Mouse (Mus musculus): ENCODE data around the gene Cnga2. TPM values are rescaled to one million over a fixed set of nuclear protein-coding genes. Genes with fewer than 3 reads are reported as not detected.
A peak's percentile ranks its signal among the peaks of the same experiment; 100 is the strongest.

The Cnga2 gene
- polyA plus RNA-seq, 1 experiment, result not detected

- no peak overlapping the region for H3K4me3 ChIP-seq (ENCODE audit: insufficient read depth, poor library complexity, severe bottlenecking)
- H3K36me3 ChIP-seq (ENCODE audit: control insufficient read depth, insufficient read depth), result no peaks in the 10 kb centered on the region
- no peaks in the 10 kb centered on the region for H3K27me3 ChIP-seq (ENCODE audit: control insufficient read depth, insufficient read depth, insufficient read length)
- no peaks in the 10 kb centered on the region for H3K79me2 ChIP-seq (ENCODE audit: control insufficient read depth, insufficient read depth)
- TF ChIP-seq MYOG (IDR thresholded peaks at IDR 0.05; ENCODE audit: control insufficient read depth, extremely low read depth, insufficient read length) (no peak), CEBPB (IDR thresholded peaks at IDR 0.05; ENCODE audit: low read depth) (no peak), MAX (IDR thresholded peaks at IDR 0.05) (no peak), MYOD1 (IDR thresholded peaks at IDR 0.05; ENCODE audit: control insufficient read depth, insufficient read length, low read depth) (no peak), USF1 (IDR thresholded peaks at IDR 0.05; ENCODE audit: low read depth) (no peak), FOSL1 (IDR thresholded peaks at IDR 0.05; ENCODE audit: insufficient read depth, low read length, poor library complexity, severe bottlenecking) (no peak), CTCF (IDR thresholded peaks at IDR 0.05; ENCODE audit: control insufficient read depth, insufficient read depth, insufficient read length) (no peak)
- H3K79me3 ChIP-seq (ENCODE audit: low read depth), result no peaks in the 10 kb centered on the region
- H3ac ChIP-seq (ENCODE audit: control insufficient read depth, insufficient read length, low read depth), result no peak overlapping the region
Observed at GRCm38 (mm10) chrX:72012804-72013203, 21.2 kb downstream of the Cnga2 start.

- H3K36me3 ChIP-seq (ENCODE audit: control insufficient read depth, insufficient read depth), result no peaks in the 10 kb centered on the region
- TF ChIP-seq CTCF (IDR thresholded peaks at IDR 0.05; ENCODE audit: control insufficient read depth, insufficient read depth, insufficient read length) (no peak), MYOD1 (IDR thresholded peaks at IDR 0.05; ENCODE audit: control insufficient read depth, insufficient read length, low read depth) (no peak), USF1 (IDR thresholded peaks at IDR 0.05; ENCODE audit: low read depth) (no peak), CEBPB (IDR thresholded peaks at IDR 0.05; ENCODE audit: low read depth) (no peak), FOSL1 (IDR thresholded peaks at IDR 0.05; ENCODE audit: insufficient read depth, low read length, poor library complexity, severe bottlenecking) (no peak), MYOG (IDR thresholded peaks at IDR 0.05; ENCODE audit: control insufficient read depth, extremely low read depth, insufficient read length) (no peak)
- no peak overlapping the region for H3ac ChIP-seq (ENCODE audit: control insufficient read depth, insufficient read length, low read depth)
- no peaks in the 10 kb centered on the region for H3K27me3 ChIP-seq (ENCODE audit: control insufficient read depth, insufficient read depth, insufficient read length)
- H3K79me2 ChIP-seq (ENCODE audit: control insufficient read depth, insufficient read depth), result no peaks in the 10 kb centered on the region
- H3K4me3 ChIP-seq (ENCODE audit: insufficient read depth, poor library complexity, severe bottlenecking), result no peak overlapping the region
- no peaks in the 10 kb centered on the region for H3K79me3 ChIP-seq (ENCODE audit: low read depth)
Observed at GRCm38 (mm10) chrX:72022241-72022640, 30.6 kb downstream of the Cnga2 start.

GRCm38 (mm10) chrX:72022750-72023398 is 31.2 kb downstream of the Cnga2 start:
- H3ac ChIP-seq (ENCODE audit: control insufficient read depth, insufficient read length, low read depth), result no peak overlapping the region
- H3K4me3 ChIP-seq (ENCODE audit: insufficient read depth, poor library complexity, severe bottlenecking), result no peak overlapping the region
- TF ChIP-seq CTCF (IDR thresholded peaks at IDR 0.05; ENCODE audit: control insufficient read depth, insufficient read depth, insufficient read length) (peak; percentile 4), FOSL1 (IDR thresholded peaks at IDR 0.05; ENCODE audit: insufficient read depth, low read length, poor library complexity, severe bottlenecking) (no peak)
- H3K27me3 ChIP-seq (ENCODE audit: control insufficient read depth, insufficient read depth, insufficient read length), result no peaks in the 10 kb centered on the region
- H3K36me3 ChIP-seq (ENCODE audit: control insufficient read depth, insufficient read depth), result no peaks in the 10 kb centered on the region
- no peaks in the 10 kb centered on the region for H3K79me3 ChIP-seq (ENCODE audit: low read depth)
- H3K79me2 ChIP-seq (ENCODE audit: control insufficient read depth, insufficient read depth), result no peaks in the 10 kb centered on the region

- TF ChIP-seq FOSL1 (IDR thresholded peaks at IDR 0.05; ENCODE audit: insufficient read depth, low read length, poor library complexity, severe bottlenecking) (no peak), CEBPB (IDR thresholded peaks at IDR 0.05; ENCODE audit: low read depth) (no peak), USF1 (IDR thresholded peaks at IDR 0.05; ENCODE audit: low read depth) (no peak), MAX (IDR thresholded peaks at IDR 0.05) (no peak), CTCF (IDR thresholded peaks at IDR 0.05; ENCODE audit: control insufficient read depth, insufficient read depth, insufficient read length) (no peak), MYOG (IDR thresholded peaks at IDR 0.05; ENCODE audit: control insufficient read depth, extremely low read depth, insufficient read length) (no peak), MYOD1 (IDR thresholded peaks at IDR 0.05; ENCODE audit: control insufficient read depth, insufficient read length, low read depth) (no peak)
- Histone ChIP-seq H3K79me2 (ENCODE audit: control insufficient read depth, insufficient read depth) (no peaks in the 10 kb centered on the region), H3K4me3 (ENCODE audit: insufficient read depth, poor library complexity, severe bottlenecking) (no peak overlapping the region), H3ac (ENCODE audit: control insufficient read depth, insufficient read length, low read depth) (no peak overlapping the region), H3K79me3 (ENCODE audit: low read depth) (no peaks in the 10 kb centered on the region), H3K27me3 (ENCODE audit: control insufficient read depth, insufficient read depth, insufficient read length) (no peaks in the 10 kb centered on the region), H3K36me3 (ENCODE audit: control insufficient read depth, insufficient read depth) (no peaks in the 10 kb centered on the region)
Observed at GRCm38 (mm10) chrX:72023542-72023941, 31.9 kb downstream of the Cnga2 start.

DNA sequence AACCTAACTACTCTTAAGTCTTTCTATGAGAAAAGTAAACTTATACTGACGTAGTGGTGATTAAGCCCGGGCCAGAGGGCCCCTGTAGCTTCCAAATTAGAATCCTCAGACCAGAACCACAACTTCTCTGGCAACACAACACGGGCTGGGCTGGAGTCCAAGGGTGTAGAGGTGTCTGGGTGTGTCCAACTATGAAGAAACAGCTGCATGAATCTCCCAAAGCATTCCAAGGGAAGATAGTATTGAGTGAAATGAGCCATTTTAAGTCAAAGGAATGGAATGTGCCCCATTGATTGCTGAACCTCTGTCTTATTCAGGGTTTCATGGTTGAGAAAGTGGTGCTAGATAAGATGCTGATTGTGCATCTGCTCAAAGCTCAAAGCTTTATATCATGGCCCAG is 52.4 kb downstream of the Cnga2 start:
- Histone ChIP-seq H3K36me3 (ENCODE audit: control insufficient read depth, insufficient read depth) (no peaks in the 10 kb centered on the region), H3K4me3 (ENCODE audit: insufficient read depth, poor library complexity, severe bottlenecking) (no peak overlapping the region), H3K27me3 (ENCODE audit: control insufficient read depth, insufficient read depth, insufficient read length) (no peaks in the 10 kb centered on the region), H3ac (ENCODE audit: control insufficient read depth, insufficient read length, low read depth) (no peak overlapping the region), H3K79me2 (ENCODE audit: control insufficient read depth, insufficient read depth) (no peaks in the 10 kb centered on the region), H3K79me3 (ENCODE audit: low read depth) (no peaks in the 10 kb centered on the region)
- no peak for TF ChIP-seq CTCF (IDR thresholded peaks at IDR 0.05; ENCODE audit: control insufficient read depth, insufficient read depth, insufficient read length)
- TF ChIP-seq CEBPB (IDR thresholded peaks at IDR 0.05; ENCODE audit: low read depth), result peak; percentile 57
- no peak for TF ChIP-seq FOSL1 (IDR thresholded peaks at IDR 0.05; ENCODE audit: insufficient read depth, low read length, poor library complexity, severe bottlenecking)
- peak; percentile 61 for TF ChIP-seq MYOD1 (IDR thresholded peaks at IDR 0.05; ENCODE audit: control insufficient read depth, insufficient read length, low read depth)
- peak; percentile 19 for TF ChIP-seq MAX (IDR thresholded peaks at IDR 0.05)
- no peak for TF ChIP-seq USF1 (IDR thresholded peaks at IDR 0.05; ENCODE audit: low read depth)
- TF ChIP-seq MYOG (IDR thresholded peaks at IDR 0.05; ENCODE audit: control insufficient read depth, extremely low read depth, insufficient read length), result no peak

GRCm38 (mm10) chrX:72047918-72048317 is 56.3 kb downstream of the Cnga2 start:
- TF ChIP-seq MAX (IDR thresholded peaks at IDR 0.05) (no peak), FOSL1 (IDR thresholded peaks at IDR 0.05; ENCODE audit: insufficient read depth, low read length, poor library complexity, severe bottlenecking) (no peak), CEBPB (IDR thresholded peaks at IDR 0.05; ENCODE audit: low read depth) (no peak)
- no peaks in the 10 kb centered on the region for H3K27me3 ChIP-seq (ENCODE audit: control insufficient read depth, insufficient read depth, insufficient read length)
- H3K79me3 ChIP-seq (ENCODE audit: low read depth), result no peaks in the 10 kb centered on the region
- H3K36me3 ChIP-seq (ENCODE audit: control insufficient read depth, insufficient read depth), result no peaks in the 10 kb centered on the region
- H3ac ChIP-seq (ENCODE audit: control insufficient read depth, insufficient read length, low read depth), result no peak overlapping the region
- H3K4me3 ChIP-seq (ENCODE audit: insufficient read depth, poor library complexity, severe bottlenecking), result no peak overlapping the region
- no peaks in the 10 kb centered on the region for H3K79me2 ChIP-seq (ENCODE audit: control insufficient read depth, insufficient read depth)

Other genes starting within 250 kb of the Cnga2 start
- gene Vma21, start 175.9 kb upstream of the Cnga2 start, polyA plus RNA-seq (2012; fragmentation: generic; extraction: Trizol), result 14.3 TPM
- gene Gm1141, start 70.8 kb upstream of the Cnga2 start, polyA plus RNA-seq (2012; fragmentation: generic; extraction: Trizol), result 0.22 TPM
- gene Prrg3, start 29.2 kb upstream of the Cnga2 start, polyA plus RNA-seq (2012; fragmentation: generic; extraction: Trizol), result not detected
- not detected for gene Fate1, start 18.9 kb upstream of the Cnga2 start, polyA plus RNA-seq (2012; fragmentation: generic; extraction: Trizol)
- not detected for gene Magea4, start 230.2 kb downstream of the Cnga2 start, polyA plus RNA-seq (2012; fragmentation: generic; extraction: Trizol)

Measured in C2C12 (cell line).